Mouse (Mus musculus) liver, postnatal 0 days (tissue): ENCODE results near the gene Smurf1.

ENCODE experiments used
- CTCF ChIP-seq: sonication (generic); IDR thresholded peaks from 2 replicates; pipeline ENCODE4 v1.5.1; 2016; ENCODE audit warnings: antibody characterized with exemption, low read depth
- EP300 ChIP-seq: IDR thresholded peaks from 2 replicates; pipeline ENCODE4 v1.6.1; 2016; ENCODE audit warnings: antibody characterized with exemption, low read depth, mild to moderate bottlenecking

DNA sequence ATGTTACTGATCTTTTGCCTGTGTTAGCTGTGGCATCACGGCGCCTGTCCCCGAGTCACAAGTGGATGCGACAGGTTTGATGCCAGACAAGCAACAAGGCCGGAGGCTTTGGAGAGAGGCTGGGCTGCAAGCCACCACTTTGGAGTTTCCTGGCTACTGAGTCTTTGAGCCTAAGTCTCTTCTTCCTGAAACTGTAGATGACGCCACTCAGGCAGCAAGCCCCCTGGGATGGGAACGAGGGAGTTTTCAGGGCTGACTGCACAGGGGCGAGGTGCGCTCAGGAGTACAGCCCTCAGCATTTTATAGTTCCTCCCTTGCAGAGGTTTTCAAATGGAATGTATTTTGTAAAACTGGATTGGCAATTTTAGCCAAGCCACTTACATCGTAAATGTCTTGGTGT is 63.9 kb downstream of the Smurf1 start:
- TF ChIP-seq CTCF (no peak), EP300 (no peak)
